ENCODE assay signal across 22 mouse cellular contexts in genomic region chr9:40827366-40827765, GRCm38 (mm10). TPM values are rescaled to one million over a fixed set of nuclear protein-coding genes. Genes with fewer than 3 reads are reported as not detected.
"Had no signal": no experiment of that assay in that cellular context is flagged by ENCODE, and none has a peak within 500 bp of the region (broad histone marks: within the 10 kb centered on the region; RNA-seq: fewer than 3 reads in every experiment).

No protein-coding gene starts in this region.

- H3K9ac ChIP-seq: neural tube, embryonic 15.5 days; stomach, embryonic 15.5 days had no signal

- H3K4me3 ChIP-seq: neural tube, embryonic 15.5 days; stomach, embryonic 15.5 days had no signal

- H3K4me2 ChIP-seq: neural tube, embryonic 15.5 days; stomach, embryonic 15.5 days had no signal

- H3K9me3 ChIP-seq: neural tube, embryonic 15.5 days; stomach, embryonic 15.5 days had no signal

- DNase-seq: retina, postnatal 1 day; right cerebral cortex, adult 18-20 months; right cerebral cortex, postnatal 14 days; right cerebral cortex, postnatal 25 days; right cerebral cortex, postnatal 4 days; spleen, adult 18-20 months; thymus, adult 18-20 months; thymus, adult 2 months; thymus, postnatal 14 days; thymus, postnatal 25 days; thymus, postnatal 36 days; thymus, postnatal 4 days had no signal

- H3K36me3 ChIP-seq: neural tube, embryonic 15.5 days; stomach, embryonic 15.5 days had no signal

- H3K4me1 ChIP-seq: stomach, embryonic 15.5 days had no signal

- H3K27ac ChIP-seq: neural tube, embryonic 15.5 days; stomach, embryonic 15.5 days; stomach, postnatal 0 days had no signal

- H3K27me3 ChIP-seq: neural tube, embryonic 15.5 days; stomach, embryonic 15.5 days had no signal

RNA-seq across cellular contexts. Expression of gene Bsx, which starts 46.6 kb away (rescaled TPM):
- total RNA-seq: neutrophil, adult 5-6 weeks had no signal
- polyA plus RNA-seq: neural tube, embryonic 14.5 days; neural tube, embryonic 15.5 days; small intestine, adult 2 months; spleen, adult 2 months; stomach, embryonic 15.5 days; stomach, embryonic 16.5 days; stomach, postnatal 0 days; thymus, postnatal 0 days; urinary bladder, adult 2 months had no signal
